Mouse (Mus musculus): ENCODE measurements around the gene Prtn3. TPM values are rescaled to one million over a fixed set of nuclear protein-coding genes. Genes with fewer than 3 reads are reported as not detected.

Gene Prtn3
- polyA plus RNA-seq, 1 experiment from 2014 or later: 3.5 TPM

DNA sequence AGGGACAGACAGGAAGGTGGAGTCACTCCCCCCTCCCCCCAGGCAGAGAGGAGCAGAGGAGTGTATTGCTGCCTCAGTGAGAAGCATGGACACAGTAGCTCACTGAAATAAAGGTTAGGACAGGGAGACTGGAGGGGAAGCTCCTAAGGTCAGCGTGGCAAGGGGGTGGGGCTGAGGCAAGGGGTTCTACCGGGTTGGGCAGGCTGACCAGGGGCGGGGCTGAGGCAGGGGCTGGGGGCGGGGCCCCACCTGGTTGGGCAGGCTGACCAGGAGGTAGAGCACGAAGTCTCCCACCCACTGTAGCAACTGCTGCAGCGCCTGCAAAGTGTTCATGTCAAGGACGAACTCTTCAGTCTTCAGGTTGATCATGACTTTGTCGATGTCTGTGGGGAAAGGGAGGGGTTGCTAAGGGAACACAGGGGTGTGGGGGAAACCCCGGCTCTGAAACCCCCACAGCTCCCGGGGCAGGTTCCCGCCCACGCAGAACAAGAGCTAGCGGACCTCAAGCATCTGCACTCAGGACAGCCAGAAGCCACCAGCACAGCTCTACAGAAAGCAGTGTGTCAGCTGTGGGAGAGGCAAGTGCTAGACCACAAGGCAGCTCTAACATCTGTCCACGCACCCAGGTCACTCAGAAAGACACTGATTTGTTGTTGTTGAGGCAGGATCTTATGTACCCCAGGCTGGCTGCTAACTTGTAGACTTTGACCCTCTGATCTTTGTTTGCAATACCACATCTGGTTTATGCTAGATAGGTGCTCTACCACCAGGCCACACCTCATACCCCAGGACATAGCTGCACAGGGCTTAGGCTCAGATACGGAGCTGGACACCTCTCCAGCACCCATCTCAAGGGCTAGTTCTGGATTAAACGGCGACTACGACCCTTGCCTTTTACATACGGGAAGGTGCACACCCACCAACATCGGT, 23.3 kb downstream of the Prtn3 start:
- H3K4me1 ChIP-seq (ENCODE audit: insufficient read depth): no peaks in the 10 kb centered on the region
- no peak overlapping the region for H3K4me2 ChIP-seq
- H3K36me3 ChIP-seq (ENCODE audit: insufficient read depth): peaks cover 62% of the 10 kb centered on the region
- H3K9ac ChIP-seq: no peak overlapping the region
- 54% methylated on average over 20 of the region's 20 CpGs for WGBS
- DNase-seq (no peak), ATAC-seq (ENCODE audit: insufficient read depth) (no peak)
- H3K4me3 ChIP-seq (ENCODE audit: low read depth, low read length): no peak overlapping the region
- TF ChIP-seq CTCF (IDR thresholded peaks at IDR 0.05; ENCODE audit: low read depth): no peak
- no peak overlapping the region for H3K27ac ChIP-seq (ENCODE audit: low read depth)
- H3K9me3 ChIP-seq (ENCODE audit: low read depth, low read length): no peaks in the 10 kb centered on the region
- H3K27me3 ChIP-seq (ENCODE audit: insufficient read depth, low read length): no peaks in the 10 kb centered on the region

DNA sequence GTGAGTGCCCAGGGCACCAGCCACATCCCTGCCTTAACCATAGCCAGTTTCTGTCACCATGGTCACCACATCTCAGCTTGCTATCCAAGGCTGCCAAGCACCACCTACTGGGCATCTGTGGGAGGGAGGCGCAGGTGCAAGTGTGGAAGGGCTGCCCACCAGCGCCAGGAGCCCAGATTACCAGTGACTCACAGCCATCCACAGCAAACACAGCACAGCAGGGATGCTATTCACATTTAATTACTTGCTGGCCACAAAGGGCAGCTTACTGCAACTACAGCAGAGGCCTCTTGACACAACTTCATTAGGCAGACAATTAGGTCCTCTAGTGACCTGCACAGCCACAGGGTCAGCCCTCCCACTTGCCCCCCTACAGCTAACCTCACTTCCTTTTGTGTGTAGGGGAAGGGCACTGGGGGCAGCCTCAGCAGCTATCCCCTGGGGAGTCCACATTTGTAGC, 26.7 kb downstream of the Prtn3 start:
- DNase-seq (no peak), ATAC-seq (ENCODE audit: insufficient read depth) (no peak)
- no peak overlapping the region for H3K9ac ChIP-seq
- H3K4me1 ChIP-seq (ENCODE audit: insufficient read depth): no peaks in the 10 kb centered on the region
- H3K27ac ChIP-seq (ENCODE audit: low read depth): no peak overlapping the region
- no peaks in the 10 kb centered on the region for H3K27me3 ChIP-seq (ENCODE audit: insufficient read depth, low read length)
- peak; percentile 37 for TF ChIP-seq CTCF (IDR thresholded peaks at IDR 0.05; ENCODE audit: low read depth)
- H3K4me3 ChIP-seq (ENCODE audit: low read depth, low read length): no peak overlapping the region
- no peaks in the 10 kb centered on the region for H3K9me3 ChIP-seq (ENCODE audit: low read depth, low read length)
- H3K36me3 ChIP-seq (ENCODE audit: insufficient read depth): peaks cover 76% of the 10 kb centered on the region
- WGBS: 63% methylated on average over 2 of the region's 2 CpGs
- no peak overlapping the region for H3K4me2 ChIP-seq

DNA sequence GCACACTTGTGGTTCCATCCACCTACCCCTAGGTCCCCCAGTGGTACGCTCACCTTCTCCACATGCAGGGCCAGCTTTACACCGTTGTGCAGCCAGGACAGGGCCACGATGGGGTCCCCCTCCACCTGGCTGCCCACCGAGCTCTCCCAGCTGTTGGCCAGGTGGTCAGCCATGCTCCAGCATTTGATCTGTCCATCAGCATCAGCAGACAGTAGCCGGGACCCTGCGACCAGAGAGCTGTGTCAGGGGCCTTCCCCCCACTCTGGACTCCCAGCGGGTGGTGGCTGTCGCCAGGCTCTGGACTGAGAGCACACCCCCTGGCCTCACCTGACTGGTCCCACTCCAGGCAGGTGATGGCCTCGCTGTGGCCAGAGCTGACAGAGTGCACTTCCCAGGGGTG, 32.4 kb downstream of the Prtn3 start:
- ATAC-seq (ENCODE audit: insufficient read depth) (no peak), DNase-seq (no peak)
- H3K9ac ChIP-seq: no peak overlapping the region; the same call in 1 of the 2 replicates
- peaks cover 61% of the 10 kb centered on the region for H3K36me3 ChIP-seq (ENCODE audit: insufficient read depth)
- TF ChIP-seq CTCF (IDR thresholded peaks at IDR 0.05; ENCODE audit: low read depth): no peak
- H3K27ac ChIP-seq (ENCODE audit: low read depth): no peak overlapping the region
- no peak overlapping the region for H3K4me2 ChIP-seq
- no peak overlapping the region for H3K4me3 ChIP-seq (ENCODE audit: low read depth, low read length)
- H3K9me3 ChIP-seq (ENCODE audit: low read depth, low read length): no peaks in the 10 kb centered on the region
- no peaks in the 10 kb centered on the region for H3K4me1 ChIP-seq (ENCODE audit: insufficient read depth)
- WGBS: 84% methylated on average over 9 of the region's 9 CpGs
- no peaks in the 10 kb centered on the region for H3K27me3 ChIP-seq (ENCODE audit: insufficient read depth, low read length)

- H3K4me1 ChIP-seq (ENCODE audit: insufficient read depth): no peaks in the 10 kb centered on the region
- no peaks in the 10 kb centered on the region for H3K9me3 ChIP-seq (ENCODE audit: low read depth, low read length)
- no peak for ATAC-seq (ENCODE audit: insufficient read depth)
- no peaks in the 10 kb centered on the region for H3K27me3 ChIP-seq (ENCODE audit: insufficient read depth, low read length)
- no peak for TF ChIP-seq CTCF (IDR thresholded peaks at IDR 0.05; ENCODE audit: low read depth)
- no peak overlapping the region; the same call in 1 of the 2 replicates for H3K9ac ChIP-seq
- no peak overlapping the region for H3K27ac ChIP-seq (ENCODE audit: low read depth)
- DNase-seq: no peak
- H3K4me2 ChIP-seq: peak overlapping the region; percentile 57
- no peak overlapping the region for H3K4me3 ChIP-seq (ENCODE audit: low read depth, low read length)
- H3K36me3 ChIP-seq (ENCODE audit: insufficient read depth): peaks cover 64% of the 10 kb centered on the region
- 89% methylated on average over 10 of the region's 10 CpGs for WGBS
Measured at GRCm38 (mm10) chr10:79907415-79907814, 33.1 kb downstream of the Prtn3 start.

DNA sequence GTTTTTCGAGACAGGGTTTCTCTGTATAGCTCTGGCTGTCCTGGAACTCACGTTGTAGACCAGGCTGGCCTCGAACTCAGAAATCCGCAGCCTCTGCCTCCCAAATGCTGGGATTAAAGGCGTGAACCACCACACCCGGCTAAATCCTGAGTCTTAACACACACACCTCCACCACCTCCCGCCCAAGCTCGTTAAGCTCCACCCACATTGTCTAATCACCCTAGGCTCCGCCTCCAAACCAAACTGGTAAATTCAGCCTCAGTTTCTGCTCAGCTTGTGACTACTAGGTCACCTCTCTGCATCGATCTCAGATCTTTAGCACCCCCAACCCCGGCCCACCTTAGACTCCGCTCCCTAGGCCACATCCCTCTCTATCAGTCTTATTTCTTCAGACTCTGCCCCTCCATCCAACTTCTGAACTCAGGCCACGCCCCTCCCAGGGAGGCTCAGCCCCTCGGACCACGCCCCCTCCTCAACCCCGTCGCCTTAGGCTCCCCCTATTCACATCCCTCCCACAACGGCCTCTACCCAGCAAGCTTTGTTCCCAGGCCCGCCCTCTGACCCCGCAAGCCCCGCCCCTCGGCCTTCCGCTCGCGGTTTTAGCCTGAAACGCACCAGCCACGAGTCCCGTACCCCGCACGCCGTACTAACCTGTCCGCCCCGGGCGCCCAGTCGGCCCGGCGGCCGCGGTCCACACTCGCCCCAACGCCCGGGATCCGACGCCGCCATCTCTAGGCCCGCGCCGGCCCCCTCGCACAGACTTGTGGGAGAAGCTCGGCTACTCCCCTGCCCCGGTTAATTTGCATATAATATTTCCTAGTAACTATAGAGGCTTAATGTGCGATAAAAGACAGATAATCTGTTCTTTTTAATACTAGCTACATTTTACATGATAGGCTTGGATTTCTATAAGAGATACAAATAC, 34.2 kb downstream of the Prtn3 start, which contains the start of gene Med16:
Med16 (minus strand) TSS at position 757 of the 925 bp plus-strand sequence.
- Histone ChIP-seq H3K4me2 (peak within 1 kb of the TSS; percentile 57), H3K9ac (peak within 1 kb of the TSS; percentile 91), H3K4me1 (ENCODE audit: insufficient read depth) (no peaks in the 10 kb centered on the region), H3K4me3 (ENCODE audit: low read depth, low read length) (peak within 1 kb of the TSS; percentile 66), H3K27ac (ENCODE audit: low read depth) (peak within 1 kb of the TSS; percentile 98), H3K27me3 (ENCODE audit: insufficient read depth, low read length) (no peaks in the 10 kb centered on the region), H3K9me3 (ENCODE audit: low read depth, low read length) (no peaks in the 10 kb centered on the region), H3K36me3 (ENCODE audit: insufficient read depth) (peaks cover 57% of the 10 kb centered on the region)
- DNase-seq (peak; percentile 97), ATAC-seq (ENCODE audit: insufficient read depth) (peak; percentile 93)
- TF ChIP-seq CTCF (IDR thresholded peaks at IDR 0.05; ENCODE audit: low read depth): no peak
- WGBS: 1% methylated on average over 52 of the region's 52 CpGs

DNA sequence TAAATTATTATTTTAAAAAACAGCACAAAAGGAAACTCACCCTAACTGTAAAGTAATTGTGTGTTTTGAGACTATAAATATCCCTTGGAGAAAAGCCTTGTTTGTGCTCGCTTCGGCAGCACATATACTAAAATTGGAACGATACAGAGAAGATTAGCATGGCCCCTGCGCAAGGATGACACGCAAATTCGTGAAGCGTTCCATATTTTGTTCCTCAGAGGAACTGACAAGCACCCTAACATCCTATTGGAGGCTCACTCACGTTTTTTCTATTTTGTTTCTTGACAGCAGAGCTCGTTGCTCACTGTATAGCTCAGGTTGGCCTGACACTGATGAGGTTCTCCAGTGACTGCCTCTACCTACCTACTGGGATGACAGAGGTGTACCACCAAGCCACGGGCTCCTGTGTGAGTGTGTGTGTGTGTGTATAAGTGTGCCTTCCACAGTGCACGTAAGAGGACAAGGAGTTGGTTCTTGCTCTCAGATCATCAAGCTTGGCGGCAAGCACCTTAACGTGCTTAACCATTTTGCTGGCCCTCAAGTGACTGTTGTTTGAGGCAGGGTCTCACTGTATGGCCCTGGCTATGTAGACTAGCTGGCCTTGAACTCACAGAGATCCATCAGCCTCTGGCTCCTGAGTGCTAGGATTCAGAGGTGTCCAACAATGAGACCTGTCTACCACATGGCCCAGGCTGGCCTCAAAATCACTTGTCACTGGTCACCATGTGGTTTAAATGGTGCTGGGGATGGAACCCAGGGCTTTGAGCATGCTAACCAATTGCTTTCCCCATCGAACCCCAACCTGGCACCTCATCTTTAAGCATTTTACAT, 35.0 kb downstream of the Prtn3 start:
- DNase-seq: no peak
- peak; percentile 73 for ATAC-seq (ENCODE audit: insufficient read depth)
- Histone ChIP-seq H3K4me2 (peak overlapping the region; percentile 41), H3K9ac (peak overlapping the region; percentile 91), H3K4me1 (ENCODE audit: insufficient read depth) (no peaks in the 10 kb centered on the region), H3K36me3 (ENCODE audit: insufficient read depth) (peaks cover 50% of the 10 kb centered on the region), H3K4me3 (ENCODE audit: low read depth, low read length) (peak overlapping the region; percentile 66), H3K27ac (ENCODE audit: low read depth) (peak overlapping the region; percentile 98), H3K27me3 (ENCODE audit: insufficient read depth, low read length) (no peaks in the 10 kb centered on the region), H3K9me3 (ENCODE audit: low read depth, low read length) (no peaks in the 10 kb centered on the region)
- no peak for TF ChIP-seq CTCF (IDR thresholded peaks at IDR 0.05; ENCODE audit: low read depth)
- 22% methylated on average over 14 of the region's 14 CpGs for WGBS

All from lung, embryonic 14.5 days (tissue).